Mouse (Mus musculus) B cell, adult 62 days (primary cell): ENCODE measurements around the gene Ankrd24. TPM values are rescaled to one million over a fixed set of nuclear protein-coding genes. Genes with fewer than 3 reads are reported as not detected.

ENCODE experiments used
- total RNA-seq: library from RNA; stranded (reverse); gene quantifications from 4 replicates; pipeline ENCODE4 v1.2.4, GENCODE M21; 2023

Ankrd24 gene
- 1.1 to 3.1 TPM (median 1.5 TPM) in 4 replicates for total RNA-seq

DNA sequence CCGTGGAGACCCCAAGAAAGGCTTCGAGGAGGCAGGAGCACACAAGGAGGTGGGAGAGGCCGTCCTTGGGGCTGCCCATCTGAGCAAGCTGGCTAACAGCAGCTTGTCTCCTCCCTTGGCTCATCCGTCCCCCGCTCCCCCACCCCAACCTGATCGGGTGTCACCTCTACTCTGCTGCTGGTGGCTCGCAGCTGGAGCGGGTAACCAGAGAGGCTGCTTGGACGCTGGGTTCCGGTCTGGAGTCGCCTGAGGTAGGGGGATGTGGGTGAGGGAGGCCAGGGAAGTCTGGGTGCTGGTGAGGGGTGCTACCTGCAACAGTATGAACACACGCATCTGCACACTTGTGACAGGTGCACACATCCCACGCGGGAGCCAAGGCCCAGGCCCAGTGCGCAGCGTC is at the start of gene Ankrd24:
TSS of gene Ankrd24 (plus strand) at position 151 of the 400 bp plus-strand sequence.

DNA sequence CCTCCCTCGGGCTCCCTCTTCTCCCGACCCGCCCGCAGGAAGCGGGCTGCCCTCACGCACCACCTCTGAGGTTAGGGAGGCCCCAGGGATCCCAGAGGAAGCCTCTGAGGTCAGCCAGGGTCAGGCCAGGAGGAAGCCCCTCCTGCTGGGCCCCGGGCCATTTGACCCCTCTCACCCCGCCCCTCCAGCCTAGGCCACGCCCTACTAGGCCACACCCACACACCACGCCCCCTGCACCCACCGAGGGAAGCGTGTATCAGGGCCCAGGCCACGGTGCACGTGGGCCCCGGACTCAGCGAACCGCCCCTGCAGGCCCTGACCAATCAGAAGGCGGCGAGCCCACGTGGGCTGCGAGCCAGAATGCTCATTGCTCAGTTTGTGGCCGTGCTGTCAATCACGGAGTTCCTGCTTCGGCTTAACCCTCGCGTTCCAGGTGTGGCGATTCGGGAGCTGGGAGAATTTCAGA is 27.6 kb upstream of the Ankrd24 start, which contains the start of gene Tle6:
TSS of gene Tle6 (minus strand) at position 336 of the 466 bp plus-strand sequence.

DNA sequence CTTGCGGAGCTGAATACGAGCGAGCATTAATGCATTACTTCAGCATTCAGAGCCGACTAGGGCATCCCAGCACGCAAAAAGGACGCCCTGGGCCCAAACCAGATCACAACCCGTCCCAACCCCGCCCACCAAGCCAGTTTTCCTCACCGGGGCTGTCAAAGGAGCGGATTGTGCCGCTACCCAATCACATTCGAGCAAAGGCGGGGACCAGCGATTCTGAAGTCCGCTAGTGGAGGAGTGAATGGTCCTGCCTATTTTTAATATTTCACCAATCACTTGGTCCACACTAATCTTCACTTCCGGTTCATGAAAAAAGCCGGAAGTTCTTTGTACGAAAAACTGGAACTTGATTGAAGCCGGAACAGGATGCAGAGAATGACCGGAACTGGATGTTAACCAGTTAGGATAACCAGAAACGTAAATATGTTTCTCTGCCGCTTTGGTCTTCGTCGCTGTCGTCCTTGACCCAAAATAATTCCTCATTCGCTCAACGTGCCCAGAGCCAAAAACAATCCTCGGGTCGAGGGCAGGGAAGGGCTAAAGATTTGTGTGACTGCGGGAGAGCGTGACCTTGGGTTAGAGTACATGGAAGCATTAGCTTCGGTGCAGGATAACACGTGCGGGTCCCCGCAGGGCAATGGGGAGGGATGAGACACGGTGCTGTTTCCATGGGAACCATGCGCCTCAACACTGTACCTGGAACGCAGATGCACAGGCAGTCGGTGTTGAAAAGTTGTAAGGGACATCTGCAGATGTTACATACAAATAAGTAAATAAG is 22.2 kb upstream of the Ankrd24 start, which contains the start of gene BC025920:
TSS of gene BC025920 (plus strand) at position 297 of the 778 bp plus-strand sequence.

DNA sequence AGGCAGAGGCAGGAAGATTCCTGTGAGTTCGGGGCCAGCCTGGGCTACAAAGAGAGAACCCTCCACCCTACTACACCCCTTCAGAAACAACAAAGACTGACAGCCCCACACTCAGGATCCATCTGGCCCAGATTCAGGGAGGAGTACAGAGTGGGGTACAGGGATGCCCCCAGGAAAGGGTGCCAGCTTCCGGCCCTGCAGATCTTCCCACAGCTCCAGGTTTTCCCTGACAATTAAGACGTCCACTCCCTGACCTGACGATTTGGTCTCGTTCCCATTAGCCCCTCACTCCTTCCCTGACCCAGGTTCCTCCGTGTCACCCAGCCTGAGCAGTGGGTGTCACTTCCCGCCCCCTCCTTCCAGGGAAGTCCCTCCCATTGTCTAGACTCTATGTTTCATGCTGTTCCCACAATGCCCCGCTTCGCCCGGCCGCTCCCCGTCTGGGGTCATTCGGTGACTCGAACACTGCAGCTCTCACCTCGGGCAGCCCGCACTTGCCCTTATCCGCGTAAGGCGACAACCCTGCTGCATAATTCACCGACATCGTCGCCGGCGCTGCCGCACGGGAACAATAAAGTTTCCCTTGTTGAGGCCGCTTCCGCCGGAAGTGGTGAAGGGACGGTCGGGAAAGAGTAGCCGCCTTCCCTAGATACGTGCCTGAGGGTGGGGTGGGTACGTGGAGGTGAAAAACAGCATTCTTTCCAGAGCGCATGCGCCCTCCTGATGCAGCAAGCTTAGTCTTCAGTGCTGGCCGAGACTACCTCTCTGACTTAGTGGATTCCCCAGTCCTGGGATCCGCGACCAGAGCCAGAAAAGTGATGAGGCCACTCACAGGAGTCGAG is 1.1 kb upstream of the Ankrd24 start, which contains the start of gene Sirt6:
TSS of gene Sirt6 (minus strand) at position 804 of the 842 bp plus-strand sequence.

DNA sequence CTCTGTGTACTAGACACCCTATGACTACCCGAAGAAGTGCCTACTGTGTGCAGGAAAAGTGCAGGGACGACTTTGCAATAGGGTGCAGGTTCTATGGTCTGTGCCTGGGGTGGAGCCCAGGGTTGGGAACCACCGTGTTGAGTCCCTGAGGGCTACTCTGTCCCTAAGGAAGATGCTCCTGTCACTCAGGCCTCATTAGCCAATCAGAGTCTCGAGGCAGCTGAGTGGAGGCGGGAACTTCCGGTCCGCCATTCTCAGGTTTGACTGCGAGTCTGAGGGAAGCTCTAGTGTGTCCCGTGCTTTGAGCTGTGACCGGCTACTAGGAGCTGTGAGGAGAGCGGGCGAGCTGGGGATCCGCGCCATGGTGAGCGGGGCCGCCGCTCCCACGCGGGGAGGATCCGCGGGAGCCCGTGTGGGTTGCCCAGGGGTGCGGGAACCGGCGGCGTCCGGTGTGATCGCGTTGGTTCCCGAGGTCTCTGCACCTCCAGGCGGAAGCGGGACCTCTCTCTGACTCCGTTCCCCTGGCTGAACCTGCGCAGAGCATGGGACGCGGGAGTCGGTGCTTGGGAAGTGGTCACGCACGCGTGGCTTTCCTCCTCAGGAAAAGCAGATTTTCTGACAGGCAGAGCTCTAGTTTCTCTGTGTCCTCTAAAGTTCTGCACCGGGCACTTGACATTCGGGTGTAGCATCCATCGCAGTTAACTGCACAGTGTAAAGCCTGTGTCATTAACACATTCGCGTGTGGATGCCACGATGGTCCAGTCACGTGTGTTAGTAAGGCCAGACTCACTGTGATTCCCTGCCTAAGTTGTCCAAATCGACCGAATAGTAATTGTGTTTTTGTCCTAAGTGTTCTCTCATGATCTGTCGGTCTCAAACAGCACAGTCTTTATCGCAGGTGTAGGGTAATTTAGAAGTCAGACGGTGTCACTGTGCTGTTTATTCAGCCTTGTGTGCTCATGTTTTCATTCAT is 20.7 kb downstream of the Ankrd24 start, which contains the start of gene Gm10778:
TSS of gene Gm10778 (plus strand) at position 257 of the 973 bp plus-strand sequence.

Other genes starting within 250 kb of the Ankrd24 start
- gene Dohh, start 244.1 kb upstream of the Ankrd24 start, total RNA-seq: 37.0 to 49.1 TPM (median 44.0 TPM) in 4 replicates
- 1.4 to 3.0 TPM (median 2.2 TPM) in 4 replicates for gene Gm48551, start 244.1 kb upstream of the Ankrd24 start, total RNA-seq
- gene Gm48552, start 239.5 kb upstream of the Ankrd24 start, total RNA-seq: 2.3 to 8.8 TPM (median 6.4 TPM) in 4 replicates
- 4.3 to 8.4 TPM (median 7.4 TPM) in 4 replicates for gene Smim24, start 235.5 kb upstream of the Ankrd24 start, total RNA-seq
- gene Nfic, start 172.9 kb upstream of the Ankrd24 start, total RNA-seq: 18.3 to 24.4 TPM (median 19.5 TPM) in 4 replicates
- gene Celf5, start 145.8 kb upstream of the Ankrd24 start, total RNA-seq: not detected in 4 replicates
- 99.6 to 113 TPM (median 106 TPM) in 4 replicates for gene Ncln, start 132.1 kb upstream of the Ankrd24 start, total RNA-seq
- 48.2 to 59.1 TPM (median 54.6 TPM) in 4 replicates for gene S1pr4, start 128.4 kb upstream of the Ankrd24 start, total RNA-seq
- gene Gna15, start 104.3 kb upstream of the Ankrd24 start, total RNA-seq: 5.1 to 6.6 TPM (median 5.9 TPM) in 4 replicates
- gene Gna11, start 83.3 kb upstream of the Ankrd24 start, total RNA-seq: 24.1 to 34.4 TPM (median 29.1 TPM) in 4 replicates
- gene Aes, start 69.1 kb upstream of the Ankrd24 start, total RNA-seq: 294 to 321 TPM (median 315 TPM) in 4 replicates
- 2.8 to 6.0 TPM (median 4.1 TPM) in 4 replicates for gene Tle2, start 54.0 kb upstream of the Ankrd24 start, total RNA-seq
- gene Tle6, start 27.5 kb upstream of the Ankrd24 start, total RNA-seq: 2.2 to 2.5 TPM in 2 of 4 replicates, not detected in the others
- gene BC025920, start 22.3 kb upstream of the Ankrd24 start, total RNA-seq: 2.7 to 4.5 TPM (median 3.1 TPM) in 4 replicates
- 18.6 to 23.1 TPM (median 19.3 TPM) in 4 replicates for gene Sirt6, start 743 bp upstream of the Ankrd24 start, total RNA-seq
- 1.2 to 2.7 TPM (median 2.2 TPM) in 4 replicates for gene Gm10778, start 20.5 kb downstream of the Ankrd24 start, total RNA-seq
- 4.7 to 10.9 TPM (median 7.2 TPM) in 4 replicates for gene Zfp433, start 76.3 kb downstream of the Ankrd24 start, total RNA-seq
- 6.1 to 10.3 TPM (median 8.4 TPM) in 4 replicates for gene Gm3055, start 142.6 kb downstream of the Ankrd24 start, total RNA-seq
- 1.4 to 2.6 TPM (median 2.2 TPM) in 4 replicates for gene Gm4767, start 183.6 kb downstream of the Ankrd24 start, total RNA-seq
- gene Gm32687, start 235.4 kb downstream of the Ankrd24 start, total RNA-seq: 0.95 to 5.8 TPM (median 2.9 TPM) in 4 replicates